8 mouse cellular contexts compared by ENCODE assay signal in genomic region chrX:7645349-7645748, GRCm38 (mm10). TPM values are rescaled to one million over a fixed set of nuclear protein-coding genes. Genes with fewer than 3 reads are reported as not detected.
DNase-seq lines count a peak whose midpoint lies in the region; ATAC-seq lines count a peak whose summit lies in the region.

No protein-coding gene starts in this region.

- no peaks in the 10 kb centered on the region for H3K9me3 ChIP-seq in hindbrain, embryonic 11.5 days (ENCODE audit: control insufficient read depth, low read length)
- H3K9me3 ChIP-seq in hindbrain, embryonic 12.5 days (replicated peaks), result no peaks in the 10 kb centered on the region

- no peak for ATAC-seq in hindbrain, embryonic 11.5 days (ENCODE audit: low FRiP score)
- no peak for ATAC-seq in hindbrain, embryonic 12.5 days (ENCODE audit: low FRiP score)

- no peak overlapping the region for H3K4me2 ChIP-seq in hindbrain, embryonic 11.5 days (replicated peaks; ENCODE audit: low read depth, low read length)
- H3K4me2 ChIP-seq in hindbrain, embryonic 12.5 days (replicated peaks), result no peak overlapping the region

- WGBS in hindbrain, embryonic 11.5 days, result 16% methylated on average over 5 of the region's 5 CpGs
- 21% methylated on average over 5 of the region's 5 CpGs for WGBS in hindbrain, embryonic 12.5 days

- no peak overlapping the region for H3K4me3 ChIP-seq in hindbrain, embryonic 11.5 days (ENCODE audit: low read depth, low read length)
- no peak overlapping the region for H3K4me3 ChIP-seq in hindbrain, embryonic 12.5 days

- intact Hi-C loops in heart, postnatal 10 days (cut with DNase I), result loop anchor here (2.0 to 5.0 kb wide), 4 partner anchors 47 to 325 kb away; no protein-coding TSS in a partner anchor
- intact Hi-C loops in left cerebral cortex, postnatal 10 days (cut with DNase I), result loop anchor here (10.0 kb wide), 1 partner anchor 171 kb away; no protein-coding TSS in a partner anchor

- H3K9ac ChIP-seq in hindbrain, embryonic 11.5 days (ENCODE audit: low read depth, low read length), result no peak overlapping the region
- no peak overlapping the region for H3K9ac ChIP-seq in hindbrain, embryonic 12.5 days

- no peaks in the 10 kb centered on the region for H3K27me3 ChIP-seq in hindbrain, embryonic 11.5 days (ENCODE audit: control insufficient read depth, insufficient read depth, low read length)
- H3K27me3 ChIP-seq in hindbrain, embryonic 12.5 days, result no peaks in the 10 kb centered on the region

- DNase-seq in hindbrain, embryonic 11.5 days (ENCODE audit: low spot score), result peak; percentile 80
- DNase-seq in T-cell, adult 2 months (ENCODE audit: low spot score), result peak; percentile 84
- peak; percentile 61 to 80 for DNase-seq in cerebellum, postnatal 4 days (ENCODE audit: low spot score in 2 of 2)
- peak; percentile 69 to 79 for DNase-seq in heart, postnatal 10 days
- peak; percentile 65 to 73 for DNase-seq in left cerebral cortex, postnatal 10 days (ENCODE audit: extremely low spot score in 1 of 2, low spot score in 2 of 2)
- DNase-seq in ovary, postnatal 14 days (ENCODE audit: low spot score), result peak; percentile 74
- peak; percentile 85 for DNase-seq in thymus, postnatal 14 days

- H3K27ac ChIP-seq in hindbrain, embryonic 11.5 days (ENCODE audit: low read depth, low read length), result no peak overlapping the region
- no peak overlapping the region for H3K27ac ChIP-seq in hindbrain, embryonic 12.5 days

- no peaks in the 10 kb centered on the region for H3K4me1 ChIP-seq in hindbrain, embryonic 11.5 days (replicated peaks; ENCODE audit: control insufficient read depth, insufficient read depth, low read length)
- H3K4me1 ChIP-seq in hindbrain, embryonic 12.5 days, result no peaks in the 10 kb centered on the region

- no peaks in the 10 kb centered on the region for H3K36me3 ChIP-seq in hindbrain, embryonic 11.5 days (ENCODE audit: control insufficient read depth, insufficient read depth, low read length)
- H3K36me3 ChIP-seq in hindbrain, embryonic 12.5 days, result no peaks in the 10 kb centered on the region

RNA-seq across cellular contexts. Expression of gene Syp, which starts 7.1 kb away (rescaled TPM):
- 13.9 and 14.5 TPM in 2 replicates for polyA plus RNA-seq in hindbrain, embryonic 11.5 days (2014; fragmentation: Nextera tagmentation; extraction: Ambion mirVana)
- polyA plus RNA-seq in hindbrain, embryonic 12.5 days (2016; fragmentation: Nextera tagmentation; extraction: Ambion mirVana), result 44.3 and 47.2 TPM in 2 replicates
- 1 to 10 TPM in 1 of 2 experiments, under 1 TPM in 1; 0.57 to 1.9 TPM for total RNA-seq in heart, postnatal 10 days (2021)
- 1,000 to 10,000 TPM; 1,744 to 1,801 TPM for total RNA-seq in left cerebral cortex, postnatal 10 days (2021)

RNA-seq across cellular contexts. Expression of gene Prickle3, which starts 11.7 kb away (rescaled TPM):
- polyA plus RNA-seq in hindbrain, embryonic 11.5 days (2014; fragmentation: Nextera tagmentation; extraction: Ambion mirVana), result 1.9 and 2.5 TPM in 2 replicates
- 3.1 TPM in 2 replicates for polyA plus RNA-seq in hindbrain, embryonic 12.5 days (2016; fragmentation: Nextera tagmentation; extraction: Ambion mirVana)
- total RNA-seq in heart, postnatal 10 days (2021), result 10 to 100 TPM; 19.4 to 21.7 TPM
- total RNA-seq in left cerebral cortex, postnatal 10 days (2021), result 1 to 10 TPM; 1.2 to 1.3 TPM

RNA-seq across cellular contexts. Expression of gene Plp2, which starts 25.8 kb away (rescaled TPM):
- 45.7 and 49.3 TPM in 2 replicates for polyA plus RNA-seq in hindbrain, embryonic 11.5 days (2014; fragmentation: Nextera tagmentation; extraction: Ambion mirVana)
- polyA plus RNA-seq in hindbrain, embryonic 12.5 days (2016; fragmentation: Nextera tagmentation; extraction: Ambion mirVana), result 39.3 and 44.7 TPM in 2 replicates
- total RNA-seq in heart, postnatal 10 days (2021), result 10 to 100 TPM; 84.8 to 88.4 TPM
- 10 to 100 TPM; 15.6 to 18.1 TPM for total RNA-seq in left cerebral cortex, postnatal 10 days (2021)

RNA-seq across cellular contexts. Expression of gene Magix, which starts 35.7 kb away (rescaled TPM):
- 0.07 and 0.25 TPM in 2 replicates for polyA plus RNA-seq in hindbrain, embryonic 11.5 days (2014; fragmentation: Nextera tagmentation; extraction: Ambion mirVana)
- polyA plus RNA-seq in hindbrain, embryonic 12.5 days (2016; fragmentation: Nextera tagmentation; extraction: Ambion mirVana), result 0.50 TPM in 1 of 2 replicates, not detected in the other
- total RNA-seq in heart, postnatal 10 days (2021), result 10 to 100 TPM; 10.8 to 13.9 TPM
- total RNA-seq in left cerebral cortex, postnatal 10 days (2021), result under 1 TPM; 0.12 to 0.34 TPM

RNA-seq across cellular contexts. Expression of gene Cacna1f, which starts 38.5 kb away (rescaled TPM):
- 0.04 TPM in 1 of 2 replicates, not detected in the other for polyA plus RNA-seq in hindbrain, embryonic 11.5 days (2014; fragmentation: Nextera tagmentation; extraction: Ambion mirVana)
- 0.08 and 0.14 TPM in 2 replicates for polyA plus RNA-seq in hindbrain, embryonic 12.5 days (2016; fragmentation: Nextera tagmentation; extraction: Ambion mirVana)
- not detected for total RNA-seq in heart, postnatal 10 days (2021)
- under 1 TPM; 0.08 to 0.17 TPM for total RNA-seq in left cerebral cortex, postnatal 10 days (2021)

Comparison
In these comparisons a context has a peak if more than half of its experiments do, and no peak if none do; other contexts are left out.
1. RNA of gene Syp, which starts 7.1 kb away (total RNA-seq): 1,744 to 1,801 TPM in left cerebral cortex, postnatal 10 days; 0.57 to 1.9 TPM in heart, postnatal 10 days; every median in the first group is over 100 times any median in the second.
2. RNA of gene Prickle3, which starts 11.7 kb away (total RNA-seq): 19.4 to 21.7 TPM in heart, postnatal 10 days; 1.2 to 1.3 TPM in left cerebral cortex, postnatal 10 days; every median in the first group is over 4 times any median in the second.
3. RNA of gene Plp2, which starts 25.8 kb away (total RNA-seq): 84.8 to 88.4 TPM in heart, postnatal 10 days; 15.6 to 18.1 TPM in left cerebral cortex, postnatal 10 days; every median in the first group is over 4 times any median in the second.
4. Peak in every context shown above with its lines, with median percentiles within 50 percentile points of each other: DNase-seq.